ENCODE assay signal across 15 mouse cellular contexts in the genomic region with DNA sequence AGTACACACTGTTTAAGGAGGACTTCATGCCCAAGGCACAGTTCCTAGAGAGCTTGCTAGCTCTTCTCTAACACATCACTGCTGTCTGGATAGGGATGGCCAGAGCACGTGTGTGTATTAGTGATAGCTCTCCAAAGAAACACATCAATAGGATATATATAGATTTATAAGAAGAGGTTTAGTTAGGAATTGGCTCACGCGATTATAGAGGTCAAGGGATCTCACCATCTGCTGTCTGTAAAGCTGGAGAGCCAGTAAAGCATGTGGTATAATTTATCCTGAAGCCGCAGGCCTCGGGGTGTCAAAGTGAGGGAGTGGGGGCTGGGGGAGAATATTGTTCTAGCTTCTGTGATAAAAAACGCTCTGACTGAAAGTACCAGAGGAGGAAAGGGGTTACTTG.
"Had no signal": no experiment of that assay in that cellular context is flagged by ENCODE, and none has a peak within 500 bp of the region (broad histone marks: within the 10 kb centered on the region; RNA-seq: fewer than 3 reads in every experiment).

No protein-coding gene starts in this region.

- DNase-seq: kidney, adult 8-10 months; kidney, postnatal 10 days; kidney, postnatal 36 days; layer of hippocampus, postnatal 36 days; liver, embryonic 13.5 days; lung, adult 2 months; lung, postnatal 14 days; lung, postnatal 4 days; midbrain, embryonic 14.5 days; right cerebral cortex, adult 18-20 months; right cerebral cortex, postnatal 14 days; right cerebral cortex, postnatal 4 days; thymus, adult 2 months; thymus, postnatal 14 days; thymus, postnatal 4 days had no signal
